Mouse (Mus musculus): ENCODE results near the gene Rec114.

The Rec114 gene

DNA sequence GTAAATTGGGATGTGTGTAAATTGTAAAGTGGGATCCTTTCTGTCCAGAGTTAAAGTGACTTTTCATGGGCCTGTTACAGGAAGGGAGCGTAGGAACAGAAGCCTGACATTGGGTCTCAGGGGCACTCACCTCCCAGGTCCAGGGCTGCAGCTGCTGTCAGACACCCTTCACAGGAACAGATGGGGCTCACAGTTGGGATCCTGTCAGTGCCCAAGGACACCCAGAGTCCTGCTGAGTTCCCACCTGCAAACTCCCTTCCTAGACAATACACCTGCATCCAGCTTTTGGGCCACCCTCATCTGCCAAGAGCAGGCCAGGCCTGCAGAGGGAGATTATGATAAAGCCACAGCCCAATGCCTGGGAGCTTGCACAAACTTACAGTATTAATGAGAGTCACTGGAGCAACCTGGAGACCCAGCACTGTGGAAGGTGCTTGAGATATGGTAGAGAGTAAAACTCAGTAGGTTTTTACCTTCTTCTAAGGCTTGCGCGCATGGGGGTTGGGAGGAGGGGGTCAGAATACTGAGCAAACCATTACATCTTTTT is at the start of gene Rec114:
TSS of gene Rec114 (minus strand) at position 263 of the 547 bp plus-strand sequence.
- DNase-seq (ENCODE audit: low read depth, low spot score): no peak

DNA sequence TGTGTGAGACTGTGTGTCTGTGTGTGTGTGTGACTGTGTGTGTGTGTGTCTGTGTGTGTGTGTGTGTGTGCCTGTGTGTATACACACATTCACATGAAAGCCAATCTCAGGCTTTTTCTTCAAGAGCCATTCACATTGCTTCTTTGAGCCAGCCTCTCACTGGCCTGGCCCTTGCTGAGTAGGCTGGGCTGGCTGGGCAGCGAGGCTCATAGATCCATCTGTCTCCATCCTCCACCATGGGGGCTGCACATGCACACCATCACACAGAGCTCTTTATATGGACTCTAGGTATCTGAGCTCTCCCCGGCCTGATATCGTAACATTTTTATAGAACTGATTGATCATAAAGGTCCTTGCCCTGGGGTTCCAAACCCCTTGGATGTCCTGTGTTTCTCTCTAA is 45.7 kb upstream of the Rec114 start:
- DNase-seq (ENCODE audit: low read depth, low spot score): no peak

DNA sequence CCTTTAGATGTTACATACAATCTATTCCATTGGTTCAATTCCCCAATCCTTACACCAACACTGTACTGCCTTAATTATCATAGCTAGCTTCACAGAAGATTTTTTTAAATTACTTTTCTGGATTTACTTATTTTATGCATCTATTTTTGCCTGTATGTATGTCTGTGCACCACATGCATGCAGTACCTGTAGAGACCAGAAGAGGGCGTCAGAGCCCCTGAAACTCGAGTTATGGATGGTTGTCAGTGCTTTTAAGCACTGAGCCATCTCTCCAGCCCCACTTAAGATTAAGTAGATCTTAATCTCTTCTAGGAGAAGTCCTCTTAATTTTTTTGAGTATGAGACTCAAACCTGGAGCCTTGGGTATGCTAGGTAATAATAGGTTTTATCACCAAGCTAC is 31.6 kb upstream of the Rec114 start:
- DNase-seq (ENCODE audit: low read depth, low spot score): no peak

DNA sequence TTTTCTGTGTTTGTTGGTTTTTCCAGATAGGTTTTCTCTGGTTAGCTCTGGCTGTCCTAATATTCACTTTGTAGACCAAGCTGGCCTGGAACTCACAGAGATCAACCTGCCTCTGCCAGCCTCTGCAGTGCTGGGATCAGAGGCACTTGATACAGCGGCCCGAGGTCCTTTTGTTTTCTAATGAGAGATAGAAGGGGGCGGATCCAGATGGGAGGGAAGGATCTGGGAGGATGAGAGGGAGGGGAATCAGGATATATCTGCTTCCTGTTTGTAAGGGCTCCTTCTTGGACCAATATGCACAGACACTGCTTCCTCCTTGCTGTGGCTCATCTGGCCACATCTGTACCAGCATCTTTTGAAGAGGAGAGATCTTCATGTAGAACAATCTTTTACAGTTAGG is 31.0 kb upstream of the Rec114 start:
- DNase-seq (ENCODE audit: low read depth, low spot score): no peak

DNA sequence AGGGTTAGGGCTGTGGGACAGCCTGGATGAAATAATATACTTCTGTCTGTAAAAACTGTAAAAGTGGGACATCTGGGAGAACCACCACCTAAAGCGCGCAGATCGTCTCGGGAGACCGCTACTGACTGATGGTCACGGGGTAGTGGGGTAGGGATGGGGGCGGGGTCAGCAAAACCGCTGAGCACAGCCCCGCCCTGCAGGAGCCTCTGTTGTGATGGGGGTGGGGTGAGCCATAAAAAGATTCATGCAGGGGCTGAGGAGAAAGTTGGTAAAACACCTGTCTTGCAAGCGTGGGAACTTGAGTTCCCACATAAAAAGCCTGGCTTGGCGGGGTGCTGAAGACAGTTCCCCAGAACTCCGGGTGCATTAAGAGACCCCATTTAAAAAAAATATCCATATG is 26.2 kb upstream of the Rec114 start:
- no peak for DNase-seq (ENCODE audit: low read depth, low spot score)

DNA sequence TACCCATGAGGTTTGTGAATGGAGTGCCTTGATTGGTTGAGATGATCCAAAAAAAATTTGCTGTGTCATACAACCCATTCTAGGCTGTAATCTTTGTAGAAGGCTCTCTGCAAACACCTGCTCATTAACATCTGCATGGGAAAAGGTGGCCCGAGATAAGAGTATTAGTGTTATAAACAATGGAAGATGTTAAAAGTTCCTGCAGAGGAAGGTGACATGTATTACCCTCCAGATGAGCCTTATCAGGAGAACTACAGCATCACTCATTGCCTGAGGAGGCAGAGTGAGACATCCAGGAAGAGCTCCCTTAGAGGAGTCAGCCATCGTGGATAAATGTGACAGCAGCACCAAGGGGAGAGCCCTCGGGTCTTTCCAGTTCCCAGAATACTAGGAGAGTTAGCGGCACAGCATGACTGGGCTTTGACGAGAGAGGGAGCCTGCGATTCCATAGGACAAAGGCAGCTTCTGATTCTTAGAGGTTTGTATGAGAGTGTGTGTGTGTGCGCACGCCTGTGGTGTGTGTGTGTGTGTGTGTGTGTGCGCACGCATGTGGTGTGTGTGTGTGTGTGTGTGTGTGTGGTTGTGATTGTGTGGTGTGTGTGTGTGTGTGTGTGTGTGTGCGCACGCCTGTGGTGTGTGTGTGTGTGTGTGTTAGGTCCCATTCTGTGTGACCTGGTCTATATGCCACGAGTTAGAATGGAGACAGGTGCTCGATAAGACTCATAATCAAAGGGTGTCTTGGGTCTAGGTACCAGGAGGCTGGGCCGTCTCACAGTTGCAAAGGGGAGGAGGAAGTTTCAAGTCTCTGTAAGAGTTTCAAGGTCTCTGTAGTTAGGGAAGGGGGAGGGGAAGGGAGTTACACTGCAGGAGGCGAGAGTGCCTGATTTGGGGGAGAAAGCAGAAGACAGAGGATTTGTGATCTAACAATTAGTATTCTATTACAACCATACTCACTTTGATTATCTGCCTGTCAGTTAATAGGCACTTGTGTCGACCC is 23.5 kb upstream of the Rec114 start:
- peak; percentile 11 for DNase-seq (ENCODE audit: low read depth, low spot score)

DNA sequence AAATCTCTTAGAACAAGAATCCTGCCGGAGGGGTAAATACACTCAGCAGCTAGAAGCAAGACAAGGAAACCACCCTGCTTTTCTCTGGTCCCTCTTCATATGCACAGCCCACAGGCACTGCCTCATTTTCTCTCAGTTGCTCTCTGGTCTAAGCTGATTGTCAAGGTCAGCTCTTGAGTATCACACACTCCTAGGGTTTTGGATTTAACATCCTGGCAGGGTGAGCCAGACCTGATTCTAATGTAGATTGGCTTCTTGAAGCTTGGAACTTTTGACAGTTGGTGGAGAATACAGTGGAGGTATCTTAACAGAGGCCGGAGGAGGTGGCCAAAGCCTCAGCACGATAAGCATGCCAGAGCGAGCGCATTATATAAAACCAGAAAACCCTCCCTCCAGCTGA is 20.6 kb upstream of the Rec114 start:
- DNase-seq (ENCODE audit: low read depth, low spot score): no peak

DNA sequence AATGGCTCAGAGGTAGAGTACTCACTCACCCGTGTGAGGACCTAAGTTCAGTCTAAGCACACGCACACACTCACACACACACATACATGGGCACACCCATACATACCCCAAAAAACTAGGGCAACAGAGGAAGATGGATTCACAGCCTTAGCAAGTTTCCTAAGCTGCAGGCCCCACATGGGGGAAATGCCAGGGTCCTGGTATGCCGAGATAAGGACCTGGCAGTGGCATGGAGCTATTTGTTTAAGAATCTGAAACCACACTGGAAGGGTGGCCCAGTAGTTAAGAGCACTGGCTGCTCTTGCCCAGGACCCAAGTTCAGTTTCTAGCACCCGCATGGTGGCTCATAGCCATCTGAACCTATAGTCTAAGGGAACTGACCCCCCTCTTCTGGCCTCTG is 19.4 kb upstream of the Rec114 start:
- no peak for DNase-seq (ENCODE audit: low read depth, low spot score)

DNA sequence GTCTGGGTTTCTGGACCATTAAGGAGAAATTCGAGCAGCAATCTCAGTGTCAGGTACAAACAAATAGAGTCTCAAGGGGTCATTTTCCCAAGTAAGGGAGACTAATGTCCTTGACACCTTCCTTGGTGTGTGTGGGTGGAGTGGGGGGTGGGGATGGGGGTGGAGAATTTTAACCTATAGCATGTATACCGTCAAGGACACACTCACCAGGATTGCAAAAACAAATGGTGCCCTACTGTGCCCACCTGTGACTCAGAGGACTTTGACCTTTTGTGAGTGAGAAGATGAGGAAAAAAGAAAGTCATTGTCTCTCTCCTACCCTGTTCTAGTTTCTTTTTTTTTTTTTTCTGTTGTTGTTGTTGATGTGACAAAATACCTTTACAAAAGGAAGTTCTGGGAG is 18.3 kb upstream of the Rec114 start:
- no peak for DNase-seq (ENCODE audit: low read depth, low spot score)

DNA sequence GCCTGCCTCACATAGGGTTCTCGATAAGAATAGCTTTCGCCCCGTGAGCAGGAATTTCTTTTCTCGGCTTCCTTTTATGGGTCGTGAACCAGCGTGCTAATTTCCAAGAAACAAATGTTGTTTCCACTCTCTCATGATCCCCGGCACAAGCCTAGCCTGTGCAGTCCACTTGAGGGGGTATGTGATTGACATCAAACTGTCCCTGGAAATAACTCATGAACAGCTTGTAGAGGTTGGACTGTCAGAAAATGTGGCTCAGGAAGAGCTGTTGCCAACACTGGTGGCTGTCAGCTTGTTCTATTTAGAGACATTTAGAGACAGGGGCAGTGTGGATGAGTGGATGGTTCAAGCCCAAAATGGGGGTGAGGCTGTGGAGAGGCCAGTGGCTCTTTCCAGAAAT is 15.0 kb upstream of the Rec114 start:
- DNase-seq (ENCODE audit: low read depth, low spot score): no peak

DNA sequence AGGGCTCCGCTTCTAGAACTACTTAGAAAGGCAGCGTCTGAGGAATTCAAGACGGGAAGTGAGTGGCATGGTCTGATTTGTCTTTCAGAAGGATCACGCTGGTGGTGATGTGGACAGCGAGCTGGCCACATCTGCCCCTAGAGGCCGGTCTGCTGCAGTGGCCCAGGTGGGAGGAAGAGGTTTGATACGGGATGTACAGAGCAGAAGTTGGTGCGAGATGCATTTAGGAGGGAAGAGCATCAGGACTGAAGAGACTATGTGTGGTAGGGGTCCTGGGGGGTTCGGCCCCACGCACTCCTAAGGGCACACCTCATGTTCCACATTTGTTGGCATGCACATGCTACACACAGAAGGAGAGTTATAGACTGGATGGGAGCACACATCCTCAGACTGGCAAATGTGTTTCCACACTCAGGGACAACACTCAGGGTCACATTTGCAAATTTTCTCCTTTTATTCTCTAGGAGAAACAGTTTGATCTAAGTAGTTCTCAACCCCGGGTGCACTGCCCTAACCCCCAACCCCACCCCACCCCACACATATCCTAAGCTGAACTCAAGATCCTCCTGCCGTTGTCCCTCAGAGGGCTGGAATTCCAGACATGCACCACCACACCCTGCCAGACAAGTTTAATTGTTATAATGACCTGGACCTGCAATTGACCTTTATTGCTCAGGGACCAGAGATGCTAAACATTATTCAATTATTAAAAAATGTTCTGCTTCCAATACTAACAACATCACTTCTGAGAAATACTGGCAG is 12.8 kb upstream of the Rec114 start:
- DNase-seq (ENCODE audit: low read depth, low spot score): no peak

DNA sequence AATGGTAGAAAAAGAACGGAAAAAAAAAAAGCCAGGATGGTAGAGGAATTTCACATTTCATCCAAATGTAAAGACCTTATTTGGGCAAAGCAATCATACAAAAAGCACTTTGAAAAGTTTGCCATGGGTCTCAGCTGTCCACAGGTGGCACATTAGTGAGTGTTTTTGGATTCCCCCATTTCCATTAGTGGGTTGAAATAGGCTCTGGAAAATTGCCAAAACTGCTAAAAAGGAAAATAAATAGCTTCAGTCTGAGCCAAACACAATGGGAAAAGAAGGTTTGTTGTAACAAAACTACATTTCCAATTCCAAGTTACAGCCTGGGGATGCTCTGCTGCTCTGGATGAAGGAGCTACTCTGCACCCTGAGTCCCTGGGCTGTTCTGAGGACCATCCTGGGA is 9.8 kb upstream of the Rec114 start:
- no peak for DNase-seq (ENCODE audit: low read depth, low spot score)

DNA sequence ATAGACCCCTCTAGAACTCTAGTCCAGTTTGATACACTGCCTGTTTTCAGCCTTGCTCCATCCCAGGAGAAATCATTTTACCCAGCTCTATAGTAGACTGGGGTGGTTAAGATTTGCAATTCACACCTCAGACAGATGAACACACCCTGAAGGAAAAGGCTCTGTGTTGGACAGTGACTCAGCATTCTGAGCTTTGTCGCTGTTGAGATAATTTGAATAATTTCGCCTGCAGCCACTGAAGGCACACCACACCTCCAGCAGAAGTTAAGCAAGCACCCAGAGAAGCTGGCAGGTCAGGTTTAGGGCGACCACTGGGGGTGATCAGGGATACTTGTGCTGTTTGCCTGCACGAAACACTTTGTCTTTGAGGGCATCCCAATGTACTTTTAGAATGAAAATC is 4.4 kb upstream of the Rec114 start:
- DNase-seq (ENCODE audit: low read depth, low spot score): no peak

DNA sequence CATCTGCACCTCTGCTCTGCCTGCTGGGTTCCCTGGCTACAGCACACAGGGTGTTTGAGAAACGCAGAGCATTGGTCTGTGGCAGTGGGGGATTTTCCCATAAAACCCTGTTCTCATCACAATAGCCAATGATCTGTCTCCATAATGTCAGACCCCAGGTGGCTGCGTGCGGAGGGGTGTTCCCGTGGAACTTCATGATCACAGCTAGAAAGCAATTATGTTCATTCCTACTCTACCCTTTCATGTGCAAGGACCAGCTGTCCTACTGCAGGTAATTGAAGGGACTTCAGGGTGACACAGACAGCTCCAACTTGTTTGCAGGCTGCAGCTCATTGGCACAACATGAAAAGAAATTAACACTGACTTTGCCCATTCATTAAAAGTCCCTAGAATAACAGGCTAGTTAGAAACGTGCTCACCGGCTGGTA is 3.6 kb upstream of the Rec114 start:
- DNase-seq (ENCODE audit: low read depth, low spot score): no peak

DNA sequence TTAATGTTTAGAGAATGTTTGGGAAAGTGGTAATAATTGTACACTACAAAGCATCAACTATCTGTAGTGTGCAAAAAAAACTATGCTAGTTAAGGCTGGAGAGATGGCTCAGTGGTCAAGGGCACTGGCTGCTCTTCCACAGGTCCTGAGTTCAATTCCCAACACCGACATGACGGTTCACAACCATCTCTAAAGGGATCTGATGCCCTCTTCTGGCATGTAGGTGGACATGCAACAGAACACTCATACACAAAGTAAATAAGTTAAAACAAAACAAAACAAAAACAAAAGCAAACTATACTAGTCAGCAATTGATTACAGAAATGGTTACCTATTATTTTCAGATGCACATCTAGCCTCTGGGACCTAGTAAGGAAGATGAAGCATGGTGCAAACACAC is 1.1 kb downstream of the Rec114 start:
- no peak for DNase-seq (ENCODE audit: low read depth, low spot score)

DNA sequence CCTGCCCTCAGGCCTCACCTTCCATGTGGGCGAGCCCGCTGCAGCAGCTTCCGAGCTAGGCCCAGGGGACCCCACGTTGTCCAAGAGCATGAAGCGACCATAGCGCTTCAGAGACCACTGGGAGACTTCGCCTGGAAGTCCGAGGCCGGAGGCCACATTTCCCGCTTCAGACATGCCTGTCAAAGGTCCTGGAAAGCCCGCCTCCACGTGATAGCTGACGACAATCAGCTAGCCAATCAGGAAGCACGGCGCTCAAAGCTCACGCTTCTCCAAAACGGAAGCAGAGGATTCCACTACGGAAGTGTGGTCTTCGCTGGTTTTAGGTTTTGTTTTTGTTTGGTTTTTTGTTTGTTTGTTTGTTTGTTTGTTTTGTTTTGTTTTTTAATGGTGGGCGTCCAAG is 2.4 kb downstream of the Rec114 start:
- no peak for DNase-seq (ENCODE audit: low read depth, low spot score)

DNA sequence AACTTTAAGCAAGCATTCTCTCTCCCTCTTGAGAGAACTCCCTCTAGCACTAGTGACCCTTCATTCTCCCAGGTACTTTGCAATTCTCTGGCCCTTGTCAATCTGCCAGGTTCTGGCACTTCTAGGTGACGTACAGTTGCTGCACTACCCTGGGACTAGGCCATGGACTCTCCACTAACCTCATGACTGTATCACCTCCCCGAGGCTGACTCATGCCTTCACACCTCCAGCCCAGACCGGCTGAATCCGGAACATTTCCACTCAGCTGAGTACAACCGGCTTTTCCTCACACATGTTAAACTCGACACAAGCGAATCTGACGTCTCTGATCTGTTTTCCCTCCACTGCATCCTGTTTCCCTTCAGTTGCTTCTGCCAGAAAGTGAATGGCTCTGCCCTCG is 4.0 kb downstream of the Rec114 start:
- DNase-seq (ENCODE audit: low read depth, low spot score): no peak

DNA sequence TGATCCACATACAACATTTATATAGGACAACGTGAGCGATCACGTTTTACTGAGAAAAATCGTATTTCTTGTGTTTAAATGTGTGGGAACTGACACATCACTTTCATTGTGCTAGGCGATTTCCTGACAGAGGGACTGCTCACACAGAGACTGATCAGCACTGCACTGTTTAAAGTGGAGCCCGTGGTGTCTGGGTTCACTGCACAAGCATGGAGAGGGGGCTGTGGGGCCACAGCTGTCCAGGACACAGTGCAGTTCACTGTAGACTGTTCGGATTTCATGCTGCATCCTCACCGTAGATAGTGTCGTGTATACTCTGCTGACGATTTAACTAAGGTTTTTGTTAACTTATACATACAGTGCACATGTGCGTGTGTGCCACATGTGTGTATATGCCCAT is 20.6 kb downstream of the Rec114 start:
- no peak for DNase-seq (ENCODE audit: low read depth, low spot score)

DNA sequence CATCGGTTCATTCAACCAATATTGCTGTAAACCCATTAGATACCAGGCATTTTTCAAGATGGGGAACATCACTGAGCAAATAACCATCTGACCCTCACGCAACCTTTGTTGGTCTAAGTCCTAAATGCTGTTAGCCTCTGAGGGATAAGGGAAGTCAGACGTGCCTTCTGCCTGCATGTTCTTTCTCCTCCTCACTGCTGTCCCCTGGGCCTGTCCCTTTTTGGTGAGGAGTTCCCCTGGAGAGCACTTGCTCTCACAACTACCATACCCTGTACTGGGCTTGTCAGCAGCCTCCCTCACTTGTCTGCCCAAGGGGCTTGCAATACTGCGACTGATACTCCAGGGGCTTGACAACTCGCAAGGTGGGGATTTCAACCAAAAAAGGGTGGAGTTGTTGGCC is 21.6 kb downstream of the Rec114 start:
- DNase-seq (ENCODE audit: low read depth, low spot score): no peak

DNA sequence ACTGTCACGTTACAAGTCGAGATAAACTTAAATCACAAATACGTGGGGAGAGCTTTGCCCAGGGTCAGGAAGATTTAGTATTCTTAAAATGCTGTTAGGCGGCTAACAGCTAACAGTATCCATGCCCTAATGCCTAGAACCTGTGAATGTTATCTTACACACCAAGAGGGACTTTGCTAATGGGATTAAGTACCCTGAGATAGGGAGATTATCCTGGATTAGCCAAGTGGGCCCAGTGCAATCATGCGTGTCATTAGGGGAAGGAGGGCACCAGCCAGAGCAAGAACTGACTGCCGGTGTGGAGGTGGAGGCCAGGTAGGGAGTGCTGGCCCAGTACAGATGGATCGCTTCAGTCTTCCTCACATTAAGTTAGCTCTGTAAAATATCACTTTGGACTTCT is 22.7 kb downstream of the Rec114 start:
- no peak for DNase-seq (ENCODE audit: low read depth, low spot score)

DNA sequence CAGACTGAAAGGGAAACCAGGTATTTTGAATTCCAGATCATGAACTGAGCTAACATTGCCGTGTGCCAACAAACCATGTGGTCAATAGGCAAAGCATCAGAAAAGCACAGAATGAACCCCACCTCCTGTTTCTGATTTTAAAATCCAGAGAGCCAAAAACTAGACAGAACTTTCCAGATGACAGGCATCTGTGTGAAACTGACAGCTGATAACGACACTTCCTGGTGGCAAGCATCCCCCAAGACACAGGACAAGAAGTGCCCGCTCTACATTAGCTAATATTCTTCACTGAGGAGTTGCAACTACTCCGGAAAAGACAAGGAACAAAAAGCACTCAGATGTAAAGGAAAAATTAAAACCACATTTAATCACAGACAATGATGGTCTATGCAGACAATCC is 23.6 kb downstream of the Rec114 start:
- DNase-seq (ENCODE audit: low read depth, low spot score): no peak

DNA sequence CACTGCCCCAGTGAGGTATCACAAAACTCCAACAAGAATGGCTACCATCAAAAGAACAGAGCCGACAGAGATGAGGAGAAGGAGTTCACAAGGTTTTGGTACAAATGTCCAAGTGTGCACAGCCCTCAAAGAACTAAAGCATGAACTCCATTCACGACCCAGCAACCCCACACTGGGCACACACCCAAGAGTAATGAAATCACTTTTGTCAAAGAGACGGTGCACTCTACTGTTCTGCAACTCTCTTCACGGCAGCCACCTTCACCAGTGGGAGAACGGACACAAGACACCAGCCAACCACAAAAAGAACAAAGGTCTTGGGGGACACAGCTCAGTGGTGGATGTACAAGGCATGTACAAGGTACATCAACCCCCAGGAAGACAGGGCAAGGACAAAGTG is 24.3 kb downstream of the Rec114 start:
- DNase-seq (ENCODE audit: low read depth, low spot score): no peak

DNA sequence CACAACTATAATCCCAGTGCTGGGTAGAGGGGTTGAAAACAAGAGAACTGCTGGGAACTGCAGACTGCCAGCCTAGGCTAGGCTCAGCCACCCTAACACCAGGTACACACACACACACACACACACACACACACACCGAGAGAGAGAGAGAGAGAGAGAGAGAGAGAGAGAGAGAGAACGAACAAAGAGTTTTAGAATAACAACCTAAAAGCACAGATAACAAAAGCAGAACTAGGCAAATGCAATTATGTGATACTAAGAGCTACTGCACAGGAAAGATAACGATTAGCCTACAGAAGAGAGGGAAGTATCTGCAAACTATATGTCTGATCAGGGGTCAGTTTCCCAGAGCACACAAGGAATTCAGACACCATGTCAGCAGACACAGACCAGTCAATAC is 24.8 kb downstream of the Rec114 start:
- DNase-seq (ENCODE audit: low read depth, low spot score): no peak

Data from CD4-positive, CD25-positive, alpha-beta regulatory T cell, adult 2 months (primary cell).